Mouse (Mus musculus): Measurements from ENCODE around the gene Thegl.
"Not testable (repeated sequence)": the region's sequence is repeated elsewhere in the genome, so short reads cannot be mapped to it uniquely, and the experiment has no call there.

Gene Thegl

DNA sequence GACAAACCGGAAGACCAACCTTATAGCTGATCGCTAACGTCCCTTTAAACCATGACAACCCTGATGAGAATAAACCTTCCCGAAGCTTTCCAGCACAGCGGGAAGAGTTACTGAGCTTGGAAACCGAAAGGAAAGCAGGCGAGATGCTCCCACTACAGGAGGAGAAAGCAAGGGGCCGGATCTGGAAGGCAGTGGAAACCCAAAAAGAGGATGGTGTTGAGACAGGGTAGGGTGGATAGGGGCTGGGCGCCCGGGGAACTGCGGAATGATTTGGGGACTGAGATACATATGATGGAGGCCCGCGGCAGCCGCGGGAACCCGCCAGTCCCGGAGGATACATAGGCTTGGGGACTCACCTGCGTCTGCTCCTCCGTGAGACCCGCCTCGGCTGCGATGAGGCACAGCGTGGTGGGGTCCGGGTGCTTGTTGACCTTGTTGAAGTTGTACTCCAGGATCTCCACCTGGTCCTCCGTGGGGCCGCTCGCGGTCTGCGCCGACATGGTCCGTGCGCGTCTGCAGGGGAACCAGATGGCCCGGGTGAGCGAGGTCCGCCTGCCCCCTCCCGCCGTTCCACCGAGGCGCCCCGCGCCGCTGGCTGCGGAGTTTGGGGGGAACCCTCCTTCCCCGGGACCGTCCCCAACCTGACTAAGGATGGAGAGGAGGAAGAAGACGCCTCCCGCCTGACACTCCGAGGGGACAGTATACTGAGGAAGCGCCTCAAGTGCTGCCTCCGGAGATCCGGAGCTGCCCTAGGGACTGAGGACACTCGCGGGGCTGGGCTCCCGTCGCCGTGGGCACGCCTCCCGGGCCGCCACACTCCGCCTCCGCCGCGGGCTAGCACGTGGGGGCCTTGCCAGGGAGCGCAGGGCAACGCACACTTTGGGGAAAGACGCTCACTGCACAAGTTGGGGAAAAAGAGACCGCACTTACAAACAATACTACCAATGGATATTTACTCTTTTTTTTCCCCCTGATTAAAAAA lies 79.0 kb downstream of the Thegl start:
- peak; percentile 63 for DNase-seq (ENCODE audit: extremely low spot score)

DNA sequence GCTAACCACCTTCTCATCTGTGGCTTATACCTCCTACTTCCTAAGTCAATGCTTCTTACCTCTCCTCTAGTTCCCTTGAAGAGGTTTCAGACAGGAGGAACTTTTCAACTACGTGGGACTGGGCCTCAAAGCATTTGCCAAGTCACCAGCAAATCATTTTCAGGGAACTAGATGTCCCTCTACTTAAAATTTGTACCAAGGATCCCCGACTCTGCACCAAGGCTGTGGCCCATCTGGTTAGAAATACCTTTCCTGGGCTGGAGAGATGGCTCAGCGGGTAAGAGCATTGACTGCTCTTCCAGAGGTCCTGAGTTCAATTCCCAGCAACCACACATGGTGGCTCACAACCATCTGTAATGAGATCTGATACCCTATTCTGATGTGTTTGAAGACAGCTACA lies 80.4 kb downstream of the Thegl start:
- not testable (repeated sequence) for DNase-seq (ENCODE audit: extremely low spot score)

DNA sequence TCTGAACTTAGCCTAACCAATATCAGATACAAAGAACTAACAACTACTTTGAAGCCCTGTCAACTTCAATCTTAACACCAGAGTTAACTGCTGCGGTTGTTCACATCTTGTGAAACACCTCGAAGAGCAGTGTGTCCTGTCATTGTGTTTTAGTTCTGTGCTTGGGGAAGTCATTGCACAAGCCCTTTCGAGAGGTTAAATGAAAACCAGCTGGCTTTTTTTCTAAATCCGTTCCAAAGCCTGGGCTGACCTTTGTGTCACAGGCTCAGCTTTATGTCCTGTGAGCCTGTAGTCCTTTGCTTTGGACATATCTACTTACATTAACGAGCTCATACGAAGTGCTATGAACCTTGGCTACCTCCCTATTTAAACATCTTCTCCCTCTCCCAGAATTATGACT lies 81.9 kb downstream of the Thegl start:
- DNase-seq (ENCODE audit: extremely low spot score) = no peak

DNA sequence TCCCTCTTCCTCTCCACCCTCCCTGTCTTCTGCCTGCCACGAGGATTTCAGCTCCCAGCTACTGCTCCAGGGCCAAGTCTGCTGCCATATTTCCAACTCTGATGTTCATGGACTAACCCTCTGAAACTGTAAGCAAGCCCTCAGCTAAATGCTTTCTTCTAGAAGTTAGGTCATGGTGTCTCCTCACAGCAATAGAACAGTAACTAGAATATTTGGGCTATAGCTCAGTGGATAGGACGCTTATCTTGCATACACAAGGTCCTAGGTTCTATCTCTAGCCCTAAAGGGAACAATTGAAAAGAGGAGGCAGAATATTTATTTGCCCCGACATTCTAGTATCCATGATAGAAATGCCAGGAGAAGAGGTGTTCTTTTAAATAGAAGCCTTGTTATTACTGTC lies 83.1 kb downstream of the Thegl start:
- no peak for DNase-seq (ENCODE audit: extremely low spot score)

DNA sequence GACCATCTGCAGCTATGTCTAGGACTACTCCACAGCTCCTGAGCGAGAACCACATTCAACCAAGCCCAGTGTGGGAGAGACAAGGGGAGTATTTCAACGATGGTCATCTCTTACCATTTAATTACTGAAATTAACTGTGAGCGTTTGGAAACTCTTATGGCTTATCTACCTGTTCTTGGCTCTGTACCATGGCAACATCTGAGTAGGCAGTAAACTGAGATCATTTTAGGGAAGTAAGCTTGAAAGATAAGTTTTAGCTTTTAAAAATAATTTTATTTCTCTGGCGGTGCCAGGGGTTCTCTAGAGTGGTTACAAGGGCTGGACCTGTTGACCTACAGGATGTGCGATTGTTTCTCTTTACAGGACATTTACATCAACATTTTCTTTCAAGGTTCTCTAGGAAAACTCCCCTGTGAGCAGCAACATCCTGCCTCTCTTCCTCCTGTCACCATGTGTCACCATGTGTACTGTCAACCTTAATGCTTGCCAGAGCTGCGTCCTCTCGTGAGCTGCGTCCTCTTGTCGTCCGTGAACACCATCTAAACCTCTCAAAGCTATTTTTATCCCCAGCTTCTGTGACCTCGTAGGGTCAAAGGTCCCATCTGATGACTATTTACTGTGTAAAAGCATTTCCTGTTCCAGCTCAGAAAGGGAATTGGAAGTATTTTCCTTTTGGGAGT lies 83.6 kb downstream of the Thegl start:
- peak; percentile 54 for DNase-seq (ENCODE audit: extremely low spot score)

DNA sequence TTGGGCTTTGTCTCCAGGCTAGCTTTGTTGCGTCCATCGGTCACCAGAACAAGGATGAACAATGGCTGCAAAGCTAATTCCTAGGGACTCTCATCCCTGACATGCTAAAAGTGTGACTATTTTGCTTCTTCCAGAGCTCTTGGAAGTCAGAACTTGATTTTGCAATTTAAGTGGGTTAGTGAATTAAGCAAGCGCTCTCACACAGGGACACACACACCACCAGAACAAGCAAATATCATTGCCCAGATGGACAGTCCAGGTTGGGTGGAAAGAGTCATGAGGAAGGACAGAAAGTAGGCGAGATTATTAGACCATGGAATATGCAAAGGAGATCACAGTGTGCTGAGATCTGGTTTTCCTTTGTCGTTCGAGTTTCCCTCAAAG lies 84.2 kb downstream of the Thegl start:
- DNase-seq (ENCODE audit: extremely low spot score) = no peak

DNA sequence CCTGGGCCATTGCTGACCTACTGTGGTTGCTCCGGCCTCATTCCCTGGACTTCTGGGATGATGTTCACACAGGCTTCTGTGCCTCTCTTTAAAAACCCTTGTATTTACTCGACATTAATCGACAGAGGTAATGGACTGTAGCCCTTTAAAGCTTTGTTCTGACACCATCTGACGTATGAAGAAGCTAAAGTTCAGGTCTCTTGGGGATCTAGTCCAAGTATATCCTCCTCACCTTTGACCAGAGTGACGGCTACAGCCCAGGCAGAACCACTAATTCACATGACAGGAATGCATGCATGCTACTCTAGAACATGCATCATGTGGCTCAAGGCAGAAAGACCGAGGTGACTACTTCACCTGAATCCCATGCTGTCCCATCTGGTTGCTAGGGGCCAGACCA lies 84.9 kb downstream of the Thegl start:
- DNase-seq (ENCODE audit: extremely low spot score) = no peak

DNA sequence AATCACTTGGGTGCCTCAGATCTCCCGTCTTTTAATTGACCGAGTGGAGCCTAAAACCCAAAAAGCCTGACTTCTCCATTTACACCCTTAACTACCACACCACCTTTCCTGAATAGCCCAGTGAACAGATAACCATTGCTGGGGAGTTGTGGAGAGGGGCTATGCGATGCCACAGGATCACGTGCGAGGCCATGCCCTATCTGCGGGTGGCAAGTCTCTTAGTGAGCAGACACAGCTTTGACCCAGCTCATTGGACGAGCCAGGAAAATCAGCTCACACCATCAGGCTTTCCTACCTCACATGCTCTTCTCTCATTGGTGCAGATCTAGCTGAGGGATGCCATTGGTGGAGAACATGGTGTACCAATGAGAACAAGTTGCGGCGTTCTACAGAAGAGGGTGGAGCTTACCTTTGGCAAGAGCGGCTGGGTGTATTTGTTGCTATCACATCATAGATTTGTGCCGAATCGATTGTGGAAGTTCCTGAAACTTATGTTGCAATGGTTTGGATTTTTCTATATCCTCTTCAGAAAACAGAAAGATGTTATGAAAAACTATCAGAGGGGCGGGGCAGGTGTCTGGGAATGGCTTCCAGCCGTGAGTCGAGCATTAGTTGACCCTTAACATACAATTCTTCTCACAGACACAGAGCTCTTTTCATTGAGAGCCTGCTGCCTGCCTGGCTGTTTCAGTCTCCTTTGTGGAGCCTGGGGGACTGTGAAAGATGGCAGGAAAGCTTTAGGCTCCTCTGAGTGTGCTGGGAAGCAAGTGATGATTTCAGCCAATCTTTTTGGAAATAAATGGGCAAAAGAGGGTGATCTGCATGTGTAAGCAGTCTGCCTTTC lies 86.9 kb downstream of the Thegl start:
- DNase-seq (ENCODE audit: extremely low spot score) = no peak

DNA sequence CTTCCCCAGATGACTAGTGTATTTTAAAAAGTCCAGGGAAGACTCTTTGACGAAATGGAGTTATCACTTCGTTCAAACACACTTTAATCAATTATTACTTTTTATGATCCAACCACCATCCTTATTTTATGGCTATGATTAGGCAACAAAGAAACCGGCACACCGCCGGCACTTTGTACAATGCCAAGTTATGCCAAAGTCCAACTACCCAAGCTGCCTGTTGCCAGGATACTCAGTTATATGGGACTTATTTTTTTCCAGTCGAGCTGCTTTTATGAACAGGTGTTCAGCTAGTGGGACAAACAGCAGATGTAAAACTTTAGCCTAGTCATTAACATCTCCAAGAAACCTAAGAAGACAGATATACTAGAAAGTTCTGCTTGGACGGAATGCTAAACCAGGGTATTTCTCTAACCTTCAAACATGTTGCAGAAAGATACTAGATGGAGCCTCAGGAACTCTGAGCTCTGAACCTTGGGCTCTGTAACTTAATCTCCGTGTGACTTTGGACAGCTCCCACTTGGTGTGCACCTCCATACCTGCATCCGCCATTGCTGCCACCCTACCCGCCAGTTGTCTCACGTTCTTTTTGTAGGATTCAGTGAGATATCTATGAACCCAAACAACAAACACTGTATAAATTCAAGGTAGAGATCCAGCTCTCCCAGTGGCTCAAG lies 91.5 kb downstream of the Thegl start:
- DNase-seq (ENCODE audit: extremely low spot score) = no peak

DNA sequence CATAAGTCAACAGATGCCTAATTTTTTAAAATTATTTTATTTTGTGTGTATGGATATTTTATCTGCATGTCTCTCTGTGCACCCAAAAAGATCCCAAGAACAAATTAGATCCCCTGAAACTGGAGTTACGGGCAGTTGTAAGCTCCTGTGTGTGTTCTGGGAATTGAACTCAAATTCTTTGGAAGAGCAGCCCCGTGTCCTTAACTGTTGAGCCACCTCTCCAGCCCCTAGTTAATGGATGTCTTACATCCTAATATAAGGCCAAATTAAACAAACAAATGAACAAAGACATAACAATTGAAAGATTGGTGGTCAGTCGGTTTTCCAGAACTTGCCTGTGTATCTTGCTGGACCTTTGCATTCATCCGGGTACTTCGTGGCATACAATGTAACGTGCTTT lies 93.0 kb downstream of the Thegl start:
- DNase-seq (ENCODE audit: extremely low spot score) = no peak

DNA sequence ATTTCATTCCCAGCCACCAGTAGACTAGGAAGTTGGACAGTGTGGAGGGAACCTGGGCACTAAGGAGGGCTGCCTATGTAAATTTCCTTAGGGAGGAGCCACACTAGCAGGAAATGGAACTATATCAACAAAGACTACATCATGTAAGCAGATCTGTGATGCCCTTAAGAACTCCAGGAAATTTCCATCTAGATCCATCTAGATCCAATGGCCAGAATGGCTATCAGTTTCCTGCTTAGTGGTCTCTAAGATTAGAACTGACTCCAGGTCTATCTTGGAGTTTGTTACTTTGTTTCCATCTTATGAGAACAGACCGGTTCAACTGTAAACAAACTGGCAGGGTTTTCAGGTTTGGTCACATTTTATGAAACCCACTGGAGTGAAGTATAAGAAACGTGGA lies 94.0 kb downstream of the Thegl start:
- DNase-seq (ENCODE audit: extremely low spot score) = no peak

Data from embryo, embryonic 9.5 days (tissue).